Mouse (Mus musculus) cortical plate, adult 2 months (tissue): ENCODE measurements around the gene Ubap1. TPM values are rescaled to one million over a fixed set of nuclear protein-coding genes. Genes with fewer than 3 reads are reported as not detected.

ENCODE experiments used
- H3K27ac ChIP-seq: fragments of 200-500 bp; 2 replicates; pipeline ENCODE4 v1.5.1; 2012; ENCODE audit warnings: low read length, control low read depth, inconsistent platforms; ENCODE audit not compliant: insufficient read depth
- H3K4me1 ChIP-seq: fragments of 200-500 bp; 2 replicates; pipeline ENCODE4 v1.6.1; 2011; ENCODE audit warnings: low read length; ENCODE audit not compliant: control insufficient read depth, insufficient read depth
- H3K4me3 ChIP-seq: fragments of 200-500 bp; 2 replicates; pipeline ENCODE4 v1.5.1; 2011; ENCODE audit warnings: mild to moderate bottlenecking, low read length, control low read depth; ENCODE audit not compliant: insufficient read depth
- CTCF ChIP-seq: fragments of 200-500 bp; IDR thresholded peaks from 2 replicates; pipeline ENCODE4 v1.5.1; 2011; ENCODE audit warnings: mild to moderate bottlenecking, control low read depth, low read length; ENCODE audit not compliant: insufficient read depth; ENCODE audit errors: extremely low read depth
- POLR2A ChIP-seq: fragments of 200-500 bp; IDR thresholded peaks from 2 replicates; pipeline ENCODE4 v1.6.1; 2011; ENCODE audit warnings: mild to moderate bottlenecking, low read length, control low read depth; ENCODE audit not compliant: insufficient read depth; ENCODE audit errors: extremely low read depth
- polyA plus RNA-seq: library from polyadenylated mRNA; depleted of rRNA; stranded (reverse); fragments of >200 nt; gene quantifications from 2 replicates; pipeline ENCODE4 v1.2.3, GENCODE M21; 2012; rRNA removed

Ubap1 gene
- polyA plus RNA-seq, 1 experiment = 44.0 TPM

- TF ChIP-seq CTCF (no peak), POLR2A (no peak)
- Histone ChIP-seq H3K4me3 (no peak overlapping the region), H3K27ac (no peak overlapping the region), H3K4me1 (0 out of 2 replicates have a peak, but pooled peaks cover 1% of the 10 kb centered on the region)
Measured at GRCm38 (mm10) chr4:41406597-41406996, 57.8 kb downstream of the Ubap1 start.

GRCm38 (mm10) chr4:41407353-41407752 is 58.6 kb downstream of the Ubap1 start:
- TF ChIP-seq CTCF (no peak), POLR2A (no peak)
- no peak overlapping the region for H3K27ac ChIP-seq
- no peak overlapping the region for H3K4me3 ChIP-seq
- 0 out of 2 replicates have a peak, but pooled peaks cover 1% of the 10 kb centered on the region for H3K4me1 ChIP-seq

GRCm38 (mm10) chr4:41409341-41409740 is 60.5 kb downstream of the Ubap1 start:
- no peak overlapping the region for H3K4me3 ChIP-seq
- H3K4me1 ChIP-seq = 0 out of 2 replicates have a peak, but pooled peaks cover 1% of the 10 kb centered on the region
- H3K27ac ChIP-seq = no peak overlapping the region
- no peak for TF ChIP-seq POLR2A
- TF ChIP-seq CTCF = no peak

- no peak overlapping the region for H3K4me3 ChIP-seq
- no peak for TF ChIP-seq POLR2A
Measured at GRCm38 (mm10) chr4:41416966-41417365, 68.2 kb downstream of the Ubap1 start.

GRCm38 (mm10) chr4:41438931-41439330 is 90.1 kb downstream of the Ubap1 start:
- H3K4me1 ChIP-seq = no peaks in the 10 kb centered on the region
- H3K4me3 ChIP-seq = no peak overlapping the region
- no peak for TF ChIP-seq POLR2A
- no peak for TF ChIP-seq CTCF
- no peak overlapping the region for H3K27ac ChIP-seq

More at GRCm38 (mm10) chr4:41416966-41417365, 68.2 kb downstream of the Ubap1 start:
- Histone ChIP-seq H3K4me1 (no peaks in the 10 kb centered on the region), H3K27ac (no peak overlapping the region)

Other genes with a start within 250 kb of the Ubap1 start
- gene Nol6, start 224.5 kb upstream of the Ubap1 start, polyA plus RNA-seq = 71.1 and 73.4 TPM in 2 replicates
- gene Ube2r2, start 213.3 kb upstream of the Ubap1 start, polyA plus RNA-seq = 129 and 134 TPM in 2 replicates
- gene Ubap2, start 73.9 kb upstream of the Ubap1 start, polyA plus RNA-seq = 21.8 and 26.2 TPM in 2 replicates
- 33.1 and 34.1 TPM in 2 replicates for gene Dcaf12, start 34.1 kb upstream of the Ubap1 start, polyA plus RNA-seq
- 0.56 and 0.61 TPM in 2 replicates for gene Kif24, start 115.9 kb downstream of the Ubap1 start, polyA plus RNA-seq
- 43.4 and 46.5 TPM in 2 replicates for gene Nudt2, start 116.2 kb downstream of the Ubap1 start, polyA plus RNA-seq
- gene AI464131, start 154.1 kb downstream of the Ubap1 start, polyA plus RNA-seq = 24.2 and 24.8 TPM in 2 replicates
- 4.6 and 4.9 TPM in 2 replicates for gene 1110017D15Rik, start 168.3 kb downstream of the Ubap1 start, polyA plus RNA-seq
- 159 and 165 TPM in 2 replicates for gene Fam219a, start 220.5 kb downstream of the Ubap1 start, polyA plus RNA-seq
- gene Dnaic1, start 220.8 kb downstream of the Ubap1 start, polyA plus RNA-seq = 9.8 and 12.5 TPM in 2 replicates